Mouse (Mus musculus) kidney, adult 2 months (tissue): ENCODE results near the gene Vdr.

Experiments used
- CTCF ChIP-seq: fragments of 200-500 bp; conservative IDR thresholded peaks from 2 replicates; pipeline ENCODE4 v1.5.1; 2011; ENCODE audit warnings: low read depth, mild to moderate bottlenecking, control low read depth, low read length, moderate library complexity, mixed read lengths; ENCODE audit not compliant: insufficient read depth, insufficient read length
- POLR2A ChIP-seq: fragments of 200-500 bp; IDR thresholded peaks from one replicate; pipeline ENCODE4 v1.6.1; 2011; ENCODE audit warnings: low read depth, low read length, control low read depth

GRCm38 (mm10) chr15:97844037-97845034 lies 66.1 kb downstream of the Vdr start, which contains the start of gene Hdac7:
- TF ChIP-seq CTCF (no peak), POLR2A (no peak)
